Mouse (Mus musculus) E14TG2a.4 (cell line): ENCODE measurements at regions not wholly inside any gene's neighbourhood (a gene's known extent, or its start where the extent isn't known, plus 50 kb on each side); places are given as distances from the start of the nearest gene placed in this dataset.

Experiments
- CTCF ChIP-seq: conservative IDR thresholded peaks from 2 replicates; pipeline ENCODE4 v1.5.1; 2014; ENCODE audit warnings: low read length
- NANOG ChIP-seq: IDR thresholded peaks from 2 replicates; pipeline ENCODE4 v1.6.1; 2014; ENCODE audit warnings: borderline replicate concordance, low read length, mixed read lengths

DNA sequence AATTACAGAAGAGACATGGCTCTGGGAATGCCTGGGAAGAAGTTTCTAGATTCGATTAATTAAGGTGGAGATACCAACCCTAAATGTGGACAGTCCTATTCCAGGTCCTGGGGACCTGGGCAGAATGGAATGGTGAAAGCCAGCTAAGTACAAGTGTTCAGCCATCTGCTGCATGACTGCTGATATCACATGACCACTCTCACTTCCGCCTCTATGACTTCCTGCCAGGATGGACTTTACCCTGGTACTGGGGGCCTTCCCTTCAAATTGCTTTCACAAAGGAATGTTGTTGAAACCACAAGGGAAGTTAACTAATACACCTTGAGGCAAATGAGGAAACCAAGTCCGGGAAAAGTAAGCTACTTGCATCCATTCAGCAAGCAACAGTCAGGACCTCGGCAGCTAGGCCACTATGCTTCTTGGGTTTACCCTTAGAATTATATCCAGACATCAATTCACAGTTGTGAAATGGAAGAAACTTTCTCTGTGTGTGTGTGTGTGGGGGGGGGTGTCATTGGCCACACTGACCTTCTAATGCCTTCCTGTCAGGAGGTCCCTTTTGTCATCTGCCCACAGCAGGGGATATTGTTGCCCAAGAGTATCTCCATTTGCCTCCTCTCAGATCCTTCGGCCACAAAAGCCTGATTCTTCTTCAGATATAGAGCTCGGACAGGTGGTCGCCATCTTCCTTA, 330.6 kb downstream of the Nuak1 start:
- no peak for TF ChIP-seq CTCF
- TF ChIP-seq NANOG: no peak
